Mouse (Mus musculus): ENCODE data around the gene Asb15. TPM values are rescaled to one million over a fixed set of nuclear protein-coding genes. Genes with fewer than 3 reads are reported as not detected.
A peak's percentile ranks its signal among the peaks of the same experiment; 100 is the strongest.

The Asb15 gene
- polyA plus RNA-seq, 1 experiment from 2014 or later: 0.18 TPM

GRCm38 (mm10) chr6:24538435-24538834 lies 10.5 kb downstream of the Asb15 start:
- H3K27ac ChIP-seq: no peak overlapping the region
- 88% methylated on average over 3 of the region's 3 CpGs for WGBS
- no peaks in the 10 kb centered on the region for H3K27me3 ChIP-seq

GRCm38 (mm10) chr6:24540106-24540505 lies 12.2 kb downstream of the Asb15 start:
- Histone ChIP-seq H3K4me2 (no peak overlapping the region), H3K9me3 (replicated peaks) (no peaks in the 10 kb centered on the region), H3K27me3 (no peaks in the 10 kb centered on the region), H3K4me3 (replicated peaks) (no peak overlapping the region), H3K4me1 (no peaks in the 10 kb centered on the region), H3K36me3 (no peaks in the 10 kb centered on the region), H3K27ac (no peak overlapping the region), H3K9ac (no peak overlapping the region)
- WGBS: 74% methylated on average over 4 of the region's 4 CpGs
- ATAC-seq (replicated peaks; ENCODE audit: low FRiP score): no peak

More at GRCm38 (mm10) chr6:24538435-24538834, 10.5 kb downstream of the Asb15 start:
- Histone ChIP-seq H3K4me3 (replicated peaks) (no peak overlapping the region), H3K9ac (no peak overlapping the region), H3K4me1 (no peaks in the 10 kb centered on the region), H3K36me3 (no peaks in the 10 kb centered on the region), H3K4me2 (no peak overlapping the region), H3K9me3 (replicated peaks) (no peaks in the 10 kb centered on the region)
- no peak for ATAC-seq (replicated peaks; ENCODE audit: low FRiP score)

GRCm38 (mm10) chr6:24542393-24542792 lies 14.4 kb downstream of the Asb15 start:
- Histone ChIP-seq H3K4me3 (replicated peaks) (no peak overlapping the region), H3K36me3 (no peaks in the 10 kb centered on the region), H3K27me3 (no peaks in the 10 kb centered on the region), H3K4me1 (no peaks in the 10 kb centered on the region), H3K4me2 (no peak overlapping the region), H3K9me3 (replicated peaks) (no peaks in the 10 kb centered on the region), H3K9ac (no peak overlapping the region), H3K27ac (no peak overlapping the region)
- ATAC-seq (replicated peaks; ENCODE audit: low FRiP score): no peak

- Histone ChIP-seq H3K27me3 (no peaks in the 10 kb centered on the region), H3K36me3 (no peaks in the 10 kb centered on the region), H3K9ac (no peak overlapping the region), H3K9me3 (replicated peaks) (no peaks in the 10 kb centered on the region), H3K4me1 (no peaks in the 10 kb centered on the region), H3K4me3 (replicated peaks) (no peak overlapping the region), H3K27ac (0 out of 2 replicates have a peak overlapping the region, but pooled peaks have one; percentile 18), H3K4me2 (no peak overlapping the region)
- ATAC-seq (replicated peaks; ENCODE audit: low FRiP score): no peak
- WGBS: 64% methylated on average over 6 of the region's 6 CpGs
Observed at GRCm38 (mm10) chr6:24543119-24543591, 15.2 kb downstream of the Asb15 start.

- peak overlapping the region; percentile 86 for H3K27ac ChIP-seq
- ATAC-seq (replicated peaks; ENCODE audit: low FRiP score): peak; percentile 89
- 64% methylated on average over 1 of the region's 1 CpGs for WGBS
Observed at GRCm38 (mm10) chr6:24546716-24547420, 18.9 kb downstream of the Asb15 start.

GRCm38 (mm10) chr6:24549801-24550200 lies 21.9 kb downstream of the Asb15 start:
- H3K27ac ChIP-seq: no peak overlapping the region
- no peak overlapping the region for H3K9ac ChIP-seq
- H3K4me1 ChIP-seq: peaks cover 14% of the 10 kb centered on the region
- no peak overlapping the region for H3K4me3 ChIP-seq (replicated peaks)
- no peaks in the 10 kb centered on the region for H3K36me3 ChIP-seq
- WGBS: 78% methylated on average over 2 of the region's 2 CpGs
- H3K4me2 ChIP-seq: no peak overlapping the region
- H3K9me3 ChIP-seq (replicated peaks): no peaks in the 10 kb centered on the region
- no peaks in the 10 kb centered on the region for H3K27me3 ChIP-seq
- no peak for ATAC-seq (replicated peaks; ENCODE audit: low FRiP score)

More at GRCm38 (mm10) chr6:24546716-24547420, 18.9 kb downstream of the Asb15 start:
- peaks cover 4% of the 10 kb centered on the region for H3K4me1 ChIP-seq
- no peaks in the 10 kb centered on the region for H3K27me3 ChIP-seq
- H3K4me3 ChIP-seq (replicated peaks): no peak overlapping the region
- H3K4me2 ChIP-seq: no peak overlapping the region
- H3K36me3 ChIP-seq: no peaks in the 10 kb centered on the region
- H3K9ac ChIP-seq: no peak overlapping the region
- no peaks in the 10 kb centered on the region for H3K9me3 ChIP-seq (replicated peaks)

GRCm38 (mm10) chr6:24552046-24552445 lies 24.1 kb downstream of the Asb15 start:
- Histone ChIP-seq H3K4me1 (peaks cover 17% of the 10 kb centered on the region), H3K4me3 (replicated peaks) (no peak overlapping the region), H3K36me3 (no peaks in the 10 kb centered on the region), H3K9me3 (replicated peaks) (no peaks in the 10 kb centered on the region), H3K27me3 (no peaks in the 10 kb centered on the region), H3K27ac (no peak overlapping the region), H3K4me2 (no peak overlapping the region), H3K9ac (no peak overlapping the region)
- WGBS: 24% methylated on average over 7 of the region's 7 CpGs
- no peak for ATAC-seq (replicated peaks; ENCODE audit: low FRiP score)

- Histone ChIP-seq H3K4me3 (replicated peaks) (no peak overlapping the region), H3K27ac (peak overlapping the region; percentile 62)
- ATAC-seq (replicated peaks; ENCODE audit: low FRiP score): no peak
Observed at GRCm38 (mm10) chr6:24554427-24555086, 26.6 kb downstream of the Asb15 start.

GRCm38 (mm10) chr6:24555488-24555887 lies 27.5 kb downstream of the Asb15 start:
- no peak overlapping the region for H3K27ac ChIP-seq
- no peak overlapping the region for H3K4me2 ChIP-seq
- H3K36me3 ChIP-seq: no peaks in the 10 kb centered on the region
- no peak overlapping the region for H3K4me3 ChIP-seq (replicated peaks)
- H3K27me3 ChIP-seq: no peaks in the 10 kb centered on the region
- H3K4me1 ChIP-seq: peaks cover 17% of the 10 kb centered on the region
- no peak for ATAC-seq (replicated peaks; ENCODE audit: low FRiP score)
- 72% methylated on average over 2 of the region's 2 CpGs for WGBS
- H3K9me3 ChIP-seq (replicated peaks): no peaks in the 10 kb centered on the region
- no peak overlapping the region for H3K9ac ChIP-seq

More at GRCm38 (mm10) chr6:24554427-24555086, 26.6 kb downstream of the Asb15 start:
- no peaks in the 10 kb centered on the region for H3K27me3 ChIP-seq
- H3K4me2 ChIP-seq: 0 out of 2 replicates have a peak overlapping the region, but pooled peaks have one; percentile 9
- peaks cover 17% of the 10 kb centered on the region for H3K4me1 ChIP-seq
- WGBS: 57% methylated on average over 11 of the region's 11 CpGs
- no peaks in the 10 kb centered on the region for H3K9me3 ChIP-seq (replicated peaks)
- H3K36me3 ChIP-seq: no peaks in the 10 kb centered on the region
- H3K9ac ChIP-seq: no peak overlapping the region

- Histone ChIP-seq H3K9me3 (replicated peaks) (no peaks in the 10 kb centered on the region), H3K27me3 (no peaks in the 10 kb centered on the region), H3K4me2 (no peak overlapping the region), H3K27ac (no peak overlapping the region), H3K9ac (no peak overlapping the region), H3K4me3 (replicated peaks) (no peak overlapping the region), H3K4me1 (no peaks in the 10 kb centered on the region), H3K36me3 (no peaks in the 10 kb centered on the region)
- WGBS: 76% methylated on average over 9 of the region's 9 CpGs
- no peak for ATAC-seq (replicated peaks; ENCODE audit: low FRiP score)
Observed at GRCm38 (mm10) chr6:24564081-24564480, 36.1 kb downstream of the Asb15 start.

GRCm38 (mm10) chr6:24564886-24565285 lies 36.9 kb downstream of the Asb15 start:
- Histone ChIP-seq H3K36me3 (no peaks in the 10 kb centered on the region), H3K9ac (no peak overlapping the region), H3K27me3 (no peaks in the 10 kb centered on the region), H3K9me3 (replicated peaks) (no peaks in the 10 kb centered on the region), H3K4me3 (replicated peaks) (no peak overlapping the region), H3K4me2 (no peak overlapping the region), H3K27ac (no peak overlapping the region), H3K4me1 (no peaks in the 10 kb centered on the region)
- 62% methylated on average over 1 of the region's 1 CpGs for WGBS
- no peak for ATAC-seq (replicated peaks; ENCODE audit: low FRiP score)

GRCm38 (mm10) chr6:24568963-24569362 lies 41.0 kb downstream of the Asb15 start:
- Histone ChIP-seq H3K4me2 (no peak overlapping the region), H3K27ac (no peak overlapping the region)
- 83% methylated on average over 5 of the region's 5 CpGs for WGBS

More at GRCm38 (mm10) chr6:24568963-24569362, 41.0 kb downstream of the Asb15 start:
- Histone ChIP-seq H3K36me3 (no peaks in the 10 kb centered on the region), H3K9me3 (replicated peaks) (no peaks in the 10 kb centered on the region), H3K27me3 (no peaks in the 10 kb centered on the region), H3K4me1 (no peaks in the 10 kb centered on the region), H3K9ac (no peak overlapping the region), H3K4me3 (replicated peaks) (no peak overlapping the region)
- no peak for ATAC-seq (replicated peaks; ENCODE audit: low FRiP score)
